Mouse (Mus musculus): Measurements from ENCODE around the gene Kif5c. TPM values are rescaled to one million over a fixed set of nuclear protein-coding genes. Genes with fewer than 3 reads are reported as not detected.

Gene Kif5c
- polyA plus RNA-seq, 1 experiment: not detected

DNA sequence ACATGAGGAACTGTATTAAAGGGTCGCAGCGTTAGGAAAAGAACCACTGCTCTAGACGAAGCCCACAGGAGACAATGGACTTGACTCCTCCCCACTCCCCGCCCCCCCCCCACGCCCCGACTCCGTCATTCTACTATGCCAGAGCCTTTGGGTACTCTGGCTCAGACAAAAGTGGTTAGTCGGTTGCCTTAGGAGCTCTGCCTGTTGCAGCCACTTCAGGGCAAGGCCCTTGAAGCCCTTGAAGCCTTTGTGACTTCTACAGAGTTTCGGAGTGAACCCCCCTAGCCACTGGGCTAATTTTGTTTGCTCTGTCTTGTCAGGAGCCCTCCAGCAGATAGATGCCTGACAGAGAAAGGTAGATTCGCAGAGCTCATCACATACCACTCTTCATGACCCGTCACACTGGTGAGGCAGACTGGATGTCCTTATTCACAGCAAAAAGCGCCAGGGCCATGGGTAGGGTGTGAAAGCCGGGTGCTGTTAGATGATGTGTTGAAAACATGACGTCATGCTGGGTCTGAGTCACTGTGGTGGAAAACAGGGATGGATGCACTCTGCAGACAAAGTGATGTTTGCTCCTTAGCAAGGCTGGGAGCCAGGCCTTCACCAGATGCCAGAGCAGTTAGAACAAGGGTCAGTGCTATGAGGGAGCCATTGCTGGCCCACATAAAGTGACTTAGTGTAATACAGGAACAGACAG is 178.5 kb downstream of the Kif5c start:
- no peak for TF ChIP-seq GATA1 (IDR thresholded peaks at IDR 0.05; ENCODE audit: low read length)

DNA sequence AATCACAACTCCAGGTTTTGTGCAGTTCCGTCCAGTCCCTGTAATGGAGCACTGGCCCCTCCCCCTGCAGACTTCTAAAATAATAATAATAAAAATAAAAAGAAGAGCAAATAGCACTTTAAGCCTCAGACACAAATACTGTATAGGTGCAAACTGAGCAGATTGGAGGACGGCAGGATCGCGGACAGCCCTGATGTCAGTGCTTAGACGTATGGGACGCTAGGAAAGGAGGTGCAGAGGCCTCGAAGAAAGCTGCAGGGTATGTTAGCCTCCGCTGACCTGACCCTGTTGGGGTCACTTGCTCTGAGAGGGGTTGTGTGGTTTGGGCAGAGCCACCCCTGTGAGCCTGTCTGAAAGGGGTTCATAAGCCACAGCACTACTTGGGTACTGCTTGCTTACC is 185.3 kb downstream of the Kif5c start:
- TF ChIP-seq GATA1 (IDR thresholded peaks at IDR 0.05; ENCODE audit: low read length): no peak

DNA sequence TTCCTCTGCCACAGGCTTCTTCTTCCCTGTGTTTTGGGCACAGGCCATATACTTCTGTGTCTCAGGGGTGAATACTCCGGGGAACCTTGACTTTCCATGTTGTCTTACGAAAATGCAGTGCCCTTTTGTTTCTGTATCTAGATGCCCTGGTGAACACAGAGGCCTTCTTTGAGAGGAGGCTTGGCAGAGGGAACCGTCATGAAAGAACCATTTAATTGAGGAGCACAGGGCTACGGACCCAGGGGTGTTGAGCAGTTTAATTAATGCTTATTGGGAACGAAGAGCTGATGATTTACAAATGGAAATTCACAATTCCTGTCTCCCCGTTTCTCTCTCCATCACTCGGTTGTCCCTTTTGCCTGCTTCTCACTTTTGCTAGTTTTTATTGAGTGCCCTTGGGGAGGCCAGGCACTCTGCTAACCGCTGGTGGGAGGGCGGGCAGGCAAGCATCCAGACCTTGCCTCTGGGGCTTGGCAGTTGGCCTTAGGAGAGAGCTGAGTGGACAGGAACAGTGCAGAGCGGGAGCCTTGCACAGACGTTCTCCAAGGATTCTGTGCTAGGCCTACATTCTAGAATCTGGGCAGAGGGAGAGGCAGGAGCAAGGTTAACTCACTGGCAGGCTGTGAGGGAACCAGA is 186.8 kb downstream of the Kif5c start:
- no peak for TF ChIP-seq GATA1 (IDR thresholded peaks at IDR 0.05; ENCODE audit: low read length)

- no peak for TF ChIP-seq GATA1 (IDR thresholded peaks at IDR 0.05; ENCODE audit: low read length)
These were observed 190.4 kb downstream of the Kif5c start for GRCm38 (mm10) chr2:49809496-49809895.

DNA sequence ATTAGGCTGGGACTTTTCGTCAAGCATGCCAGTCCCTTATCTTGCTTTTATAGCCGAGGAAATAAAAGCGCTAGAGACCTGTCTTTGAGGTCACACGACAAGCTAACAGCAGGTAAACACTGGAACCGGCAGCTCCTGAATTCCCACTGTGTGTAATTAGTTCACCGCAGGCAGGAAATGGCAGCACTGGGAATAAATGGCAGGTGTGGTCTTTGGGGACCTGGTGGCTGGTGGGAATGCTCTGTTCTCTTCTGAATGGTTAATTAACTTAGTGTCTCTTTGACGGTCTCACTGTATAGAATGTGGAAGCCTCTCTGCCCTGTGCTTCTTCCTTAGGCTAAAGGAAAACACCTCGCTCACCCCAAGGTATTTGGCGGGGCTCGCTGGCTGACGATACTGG is 192.3 kb downstream of the Kif5c start:
- TF ChIP-seq GATA1 (IDR thresholded peaks at IDR 0.05; ENCODE audit: low read length): no peak

GRCm38 (mm10) chr2:49811871-49812363 is 192.8 kb downstream of the Kif5c start:
- TF ChIP-seq GATA1 (IDR thresholded peaks at IDR 0.05; ENCODE audit: low read length): no peak

DNA sequence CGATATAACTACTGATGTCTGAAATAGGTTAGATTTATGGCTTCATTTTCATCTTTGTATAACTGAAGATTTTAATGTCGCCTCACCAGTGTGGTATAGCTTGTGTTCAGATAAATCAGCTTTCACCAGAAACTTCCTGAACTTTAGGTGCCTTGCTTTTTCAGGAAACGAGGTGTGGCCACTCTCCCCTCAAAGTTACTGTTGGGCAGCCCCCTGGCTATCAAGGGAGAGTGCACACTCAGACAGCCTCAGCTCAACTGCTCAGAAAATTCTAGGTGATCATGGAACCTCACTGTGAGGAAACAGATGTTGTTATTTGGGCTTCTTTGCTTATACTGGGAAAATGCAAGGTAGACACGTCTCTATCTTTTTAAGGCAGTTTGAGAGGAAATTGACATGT is 194.1 kb downstream of the Kif5c start:
- no peak for TF ChIP-seq GATA1 (IDR thresholded peaks at IDR 0.05; ENCODE audit: low read length)

DNA sequence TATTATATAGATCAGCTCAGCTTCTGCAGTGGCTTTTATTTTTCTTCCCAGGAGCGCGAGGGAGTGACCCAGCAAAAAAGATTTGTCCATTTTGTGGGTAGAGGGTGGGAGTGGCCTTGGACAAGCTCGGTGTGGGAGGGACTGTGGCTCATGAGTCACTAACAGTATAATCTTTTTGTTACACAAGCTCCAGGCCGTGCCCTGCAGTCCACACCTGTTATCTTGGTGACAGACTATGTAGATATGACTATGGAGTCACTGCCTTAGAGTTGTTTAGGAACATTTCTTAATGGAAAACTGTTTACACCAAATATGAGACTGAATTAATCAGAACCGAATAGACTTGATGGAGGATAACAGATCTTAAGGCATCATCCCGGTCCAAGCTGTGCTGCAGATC is 194.9 kb downstream of the Kif5c start:
- no peak for TF ChIP-seq GATA1 (IDR thresholded peaks at IDR 0.05; ENCODE audit: low read length)

DNA sequence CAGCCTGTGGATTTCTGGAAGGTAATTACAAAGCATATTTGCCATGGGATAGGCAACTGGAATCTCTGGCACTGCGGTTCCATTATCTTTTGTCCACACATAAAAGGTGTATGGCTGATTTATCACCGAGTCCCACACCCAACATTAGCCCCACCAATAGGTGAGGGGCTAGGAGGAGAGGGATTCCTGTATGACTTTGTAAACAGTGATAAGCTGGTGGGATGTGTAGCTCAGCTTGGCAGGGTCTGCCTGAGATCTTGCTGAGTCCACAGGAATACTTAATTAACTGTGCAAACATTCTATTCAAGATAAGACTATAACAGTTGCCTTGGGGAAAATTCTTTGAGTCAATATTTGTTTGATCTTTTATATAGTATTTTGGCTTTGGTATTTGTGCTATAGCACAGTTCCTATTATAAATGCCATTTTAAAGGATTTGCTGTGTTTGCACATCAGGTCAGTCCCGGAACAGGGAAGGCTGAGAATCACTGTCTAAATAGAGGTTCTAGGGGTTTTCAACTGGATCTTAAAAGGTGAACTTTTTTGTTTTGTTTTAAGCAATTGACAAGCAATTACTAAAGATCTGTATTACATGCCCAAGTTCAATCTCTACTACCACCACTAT is 196.7 kb downstream of the Kif5c start:
- no peak for TF ChIP-seq GATA1 (IDR thresholded peaks at IDR 0.05; ENCODE audit: low read length)

- TF ChIP-seq GATA1 (IDR thresholded peaks at IDR 0.05; ENCODE audit: low read length): no peak
These were observed 197.5 kb downstream of the Kif5c start for GRCm38 (mm10) chr2:49816549-49816948.

GRCm38 (mm10) chr2:49817151-49817550 is 198.1 kb downstream of the Kif5c start:
- no peak for TF ChIP-seq GATA1 (IDR thresholded peaks at IDR 0.05; ENCODE audit: low read length)

DNA sequence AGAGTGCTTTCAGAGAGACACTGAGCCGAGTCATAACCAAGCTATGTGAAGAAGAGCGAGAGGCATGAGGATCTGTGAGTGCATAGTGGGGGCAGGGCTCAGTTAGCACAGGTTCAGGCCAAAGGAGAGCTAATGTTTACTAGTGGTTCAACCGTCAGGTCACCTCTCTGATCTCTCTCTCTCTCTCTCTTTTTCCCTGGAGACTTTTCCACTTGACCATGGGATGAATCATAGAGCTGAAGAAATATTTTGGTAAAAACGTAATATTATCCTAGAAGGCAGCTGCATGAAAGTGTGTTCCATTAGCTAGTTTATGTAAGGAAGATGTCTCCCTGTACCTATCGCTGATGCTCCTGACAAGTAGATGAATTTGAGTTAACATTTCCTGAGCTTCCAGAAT is 199.0 kb downstream of the Kif5c start:
- no peak for TF ChIP-seq GATA1 (IDR thresholded peaks at IDR 0.05; ENCODE audit: low read length)

DNA sequence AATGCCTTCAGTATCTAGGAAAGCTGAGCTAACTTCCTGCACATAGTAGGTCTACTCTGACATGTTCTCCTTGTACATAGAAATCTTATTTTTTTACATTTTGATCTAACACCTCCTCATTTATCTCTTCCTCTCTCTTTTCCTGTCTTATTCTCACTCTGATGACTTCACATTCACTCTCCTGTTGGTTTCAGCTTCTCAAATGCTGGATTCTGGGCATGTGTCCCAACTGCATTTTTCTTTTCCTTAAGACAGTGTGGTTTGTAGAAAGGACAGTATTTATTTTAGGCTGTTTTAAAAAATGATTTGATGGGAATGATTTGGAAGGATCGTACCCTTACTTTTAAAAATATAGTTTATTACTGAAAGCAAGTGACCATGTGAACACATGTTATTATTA is 203.2 kb downstream of the Kif5c start:
- no peak for TF ChIP-seq GATA1 (IDR thresholded peaks at IDR 0.05; ENCODE audit: low read length)

Other genes starting within 250 kb of the Kif5c start
- 2.8 and 3.0 TPM in 2 replicates for gene Epc2, start 167.8 kb upstream of the Kif5c start, polyA plus RNA-seq (2012)
- gene Lypd6b, start 168.4 kb downstream of the Kif5c start, polyA plus RNA-seq (2012): not detected in 2 replicates